Mouse (Mus musculus) erythroblast, embryonic 14.5 days (primary cell): ENCODE data around the gene Adamtsl5.

Experiments used
- GATA1 ChIP-seq: IDR thresholded peaks from 2 replicates; pipeline ENCODE4 v1.6.1; 2012; ENCODE audit warnings: low read length, inconsistent platforms, mixed read lengths
- TAL1 ChIP-seq: IDR thresholded peaks from 3 replicates; pipeline ENCODE4 v1.6.1; 2012; ENCODE audit warnings: low read length, inconsistent platforms, mixed read lengths

DNA sequence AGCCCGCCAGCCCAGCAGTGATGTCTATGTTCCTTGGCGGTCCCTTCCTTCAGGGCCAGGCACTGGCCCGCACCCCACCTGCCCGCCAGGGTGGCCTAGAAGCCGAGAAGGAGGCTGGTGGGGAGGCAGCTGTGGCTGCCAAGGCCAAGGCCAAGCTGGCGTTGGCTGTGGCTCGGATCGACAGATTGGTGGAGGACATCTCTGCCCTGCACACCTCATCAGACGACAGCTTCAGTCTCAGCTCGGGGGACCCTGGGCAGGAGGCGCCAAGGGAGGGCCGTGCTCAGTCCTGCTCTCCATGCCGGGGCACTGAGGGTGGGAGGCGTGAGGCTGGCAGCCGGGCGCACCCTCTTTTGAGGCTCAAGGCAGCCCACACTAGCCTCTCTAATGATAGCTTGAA lies 36.7 kb downstream of the Adamtsl5 start:
- no peak for TF ChIP-seq GATA1
- TF ChIP-seq TAL1: no peak
